Mouse (Mus musculus): ENCODE results near the gene Bpifb4. TPM values are rescaled to one million over a fixed set of nuclear protein-coding genes. Genes with fewer than 3 reads are reported as not detected.

Gene Bpifb4
- polyA plus RNA-seq (2012; rRNA removed) = not detected in 2 replicates

DNA sequence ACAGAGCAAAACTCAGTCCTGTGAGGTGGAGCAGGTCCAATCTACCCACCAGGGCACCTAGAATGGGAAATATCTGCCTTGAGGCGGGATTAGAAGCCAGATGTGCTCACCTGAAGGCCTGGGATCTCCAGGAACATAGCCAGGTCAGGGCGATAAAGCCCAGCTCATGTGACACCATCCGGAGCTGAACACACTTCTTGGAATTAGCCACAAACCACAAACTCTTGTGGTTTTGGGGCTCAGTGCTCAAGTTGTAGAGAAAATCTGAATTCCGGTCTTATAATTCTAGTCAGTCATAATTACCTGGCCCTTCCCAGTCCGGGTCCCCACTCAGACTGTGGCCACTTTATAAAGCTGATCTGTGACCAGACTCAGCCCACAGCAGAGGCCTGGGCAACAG lies at the start of gene Bpifb4:
Bpifb4 (plus strand) TSS at position 370 of the 400 bp plus-strand sequence.
- TF ChIP-seq POLR2A (IDR thresholded peaks at IDR 0.05; ENCODE audit: borderline replicate concordance, extremely low read depth, low read depth, low read length) = no peak
- Histone ChIP-seq H3K4me1 (ENCODE audit: control insufficient read depth, insufficient read depth, low read length) (no peaks in the 10 kb centered on the region), H3K4me3 (replicated peaks; ENCODE audit: extremely low read depth, low read depth, low read length) (no peak within 1 kb of the TSS)
- DNase-seq = no peak
- 64% methylated on average over 5 of the region's 5 CpGs for WGBS

DNA sequence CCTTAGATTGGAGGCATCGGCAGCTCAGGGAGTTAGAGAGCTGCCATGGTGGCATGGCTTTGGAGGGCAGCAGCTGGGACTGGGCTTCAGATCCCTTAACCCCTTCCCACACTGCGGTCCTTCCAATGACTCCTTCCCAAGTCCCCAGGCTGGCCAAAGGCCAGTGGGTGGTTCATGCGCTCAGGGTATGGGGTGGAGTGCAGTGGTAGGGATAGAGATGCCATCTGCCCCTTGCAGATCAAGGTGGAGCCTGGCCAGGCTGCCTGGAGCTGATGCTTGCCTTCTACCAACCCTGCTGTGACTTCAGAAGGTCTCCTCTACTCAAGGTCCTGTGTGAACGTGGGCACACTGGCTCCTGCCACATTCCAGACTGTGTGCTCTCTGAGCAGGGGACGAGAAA lies 38.9 kb upstream of the Bpifb4 start:
- no peak for TF ChIP-seq CTCF (IDR thresholded peaks at IDR 0.05; ENCODE audit: insufficient read depth, low read length)
- no peak for TF ChIP-seq POLR2A (IDR thresholded peaks at IDR 0.05; ENCODE audit: borderline replicate concordance, extremely low read depth, low read depth, low read length)
- 75% methylated on average over 5 of the region's 5 CpGs for WGBS
- Histone ChIP-seq H3K4me3 (replicated peaks; ENCODE audit: extremely low read depth, low read depth, low read length) (no peak overlapping the region), H3K4me1 (ENCODE audit: control insufficient read depth, insufficient read depth, low read length) (no peaks in the 10 kb centered on the region)
- no peak for DNase-seq

DNA sequence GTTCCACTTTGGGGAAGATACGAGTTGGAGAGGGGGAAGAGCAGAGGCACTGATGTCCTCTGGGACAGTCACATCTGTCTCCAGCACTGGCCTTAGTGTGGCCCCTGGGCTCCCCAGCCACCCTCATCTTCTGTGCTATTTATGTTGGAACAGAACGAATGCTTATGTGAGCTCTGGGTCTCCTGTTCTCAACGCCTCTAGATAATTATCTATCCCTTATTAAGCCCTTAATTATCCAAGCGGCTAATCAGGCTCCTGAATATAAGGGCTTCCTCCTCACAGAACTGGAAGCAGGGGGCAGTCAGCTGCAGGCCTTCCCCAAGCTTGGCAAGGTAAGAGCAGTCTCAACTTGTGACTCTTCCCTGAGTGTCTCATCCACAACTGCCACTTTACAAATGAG lies 37.9 kb upstream of the Bpifb4 start, which contains the start of gene Bpifb6:
Bpifb6 (plus strand) TSS at position 301 of the 400 bp plus-strand sequence.
- WGBS = 71% methylated on average over 4 of the region's 4 CpGs
- DNase-seq = no peak
- Histone ChIP-seq H3K4me1 (ENCODE audit: control insufficient read depth, insufficient read depth, low read length) (no peaks in the 10 kb centered on the region), H3K4me3 (replicated peaks; ENCODE audit: extremely low read depth, low read depth, low read length) (no peak within 1 kb of the TSS)
- TF ChIP-seq CTCF (IDR thresholded peaks at IDR 0.05; ENCODE audit: insufficient read depth, low read length) (no peak), POLR2A (IDR thresholded peaks at IDR 0.05; ENCODE audit: borderline replicate concordance, extremely low read depth, low read depth, low read length) (no peak)

DNA sequence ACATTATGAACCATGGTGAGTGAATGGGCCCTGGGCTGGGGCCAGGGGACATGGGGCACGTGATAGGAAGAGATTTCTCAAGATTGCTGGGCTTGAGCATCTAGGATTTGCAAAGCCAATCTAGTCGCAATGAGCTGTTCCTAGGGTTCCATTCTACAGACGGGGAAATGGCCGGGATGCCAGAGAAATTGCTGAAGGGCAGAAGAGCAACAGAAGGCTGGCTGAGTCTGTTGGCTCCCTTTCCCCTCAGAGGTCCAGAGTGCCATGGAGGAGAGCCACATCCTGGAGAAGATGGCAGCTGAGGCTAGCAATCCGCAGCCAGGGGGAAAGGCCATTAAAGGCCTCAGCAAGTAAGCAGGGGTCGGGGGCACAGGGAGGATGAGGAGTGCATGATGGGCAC lies 35.3 kb upstream of the Bpifb4 start:
- TF ChIP-seq CTCF (IDR thresholded peaks at IDR 0.05; ENCODE audit: insufficient read depth, low read length) (no peak), POLR2A (IDR thresholded peaks at IDR 0.05; ENCODE audit: borderline replicate concordance, extremely low read depth, low read depth, low read length) (no peak)
- WGBS = 78% methylated on average over 6 of the region's 6 CpGs

DNA sequence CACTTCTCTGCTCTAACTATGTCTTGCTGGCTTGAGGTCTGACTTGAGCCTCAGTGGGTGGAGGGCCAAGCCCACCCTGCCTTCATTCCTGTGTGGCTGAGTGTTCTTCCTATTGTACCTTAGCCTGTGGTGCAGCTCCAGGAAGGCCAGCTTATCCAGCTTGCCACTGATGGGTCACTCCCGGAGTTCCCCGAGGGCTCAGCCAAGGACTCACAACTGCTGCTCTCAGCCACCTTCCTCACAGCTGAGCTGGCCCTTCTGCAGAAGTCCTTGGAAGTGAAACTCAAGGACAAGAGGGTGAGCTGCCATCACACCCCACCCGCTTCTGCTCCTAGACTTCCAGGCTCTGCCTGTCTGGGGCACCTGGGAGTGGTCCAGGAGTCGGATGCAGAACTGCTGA lies 31.4 kb upstream of the Bpifb4 start:
- TF ChIP-seq POLR2A (IDR thresholded peaks at IDR 0.05; ENCODE audit: borderline replicate concordance, extremely low read depth, low read depth, low read length) (no peak), CTCF (IDR thresholded peaks at IDR 0.05; ENCODE audit: insufficient read depth, low read length) (no peak)
- no peak overlapping the region for H3K4me3 ChIP-seq (replicated peaks; ENCODE audit: extremely low read depth, low read depth, low read length)
- H3K4me1 ChIP-seq (ENCODE audit: control insufficient read depth, insufficient read depth, low read length) = no peaks in the 10 kb centered on the region
- no peak for DNase-seq
- WGBS = 82% methylated on average over 4 of the region's 4 CpGs

More for the DNA sequence above, 35.3 kb upstream of the Bpifb4 start:
- no peak overlapping the region for H3K4me3 ChIP-seq (replicated peaks; ENCODE audit: extremely low read depth, low read depth, low read length)
- no peaks in the 10 kb centered on the region for H3K4me1 ChIP-seq (ENCODE audit: control insufficient read depth, insufficient read depth, low read length)
- no peak for DNase-seq

DNA sequence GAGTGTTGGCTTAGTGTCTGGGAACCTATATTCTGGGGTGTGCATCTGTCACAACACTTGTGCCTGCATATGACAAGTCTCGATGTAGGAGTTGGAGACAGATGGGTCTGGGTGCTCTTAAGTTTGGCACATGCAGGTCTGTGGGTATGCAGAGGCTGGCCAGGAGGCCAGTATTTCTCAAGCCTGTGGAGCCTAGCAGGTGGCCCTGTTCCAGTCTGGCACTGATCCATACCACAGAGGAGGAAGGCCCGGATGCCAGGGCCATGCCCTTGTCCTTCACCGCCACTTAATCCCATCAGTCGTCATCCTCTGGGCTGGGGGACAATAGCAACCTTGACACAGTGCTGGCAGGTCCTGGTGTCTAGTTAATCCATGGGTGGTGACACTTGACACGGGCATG lies 23.9 kb upstream of the Bpifb4 start:
- WGBS = 36% methylated on average over 5 of the region's 5 CpGs
- TF ChIP-seq POLR2A (IDR thresholded peaks at IDR 0.05; ENCODE audit: borderline replicate concordance, extremely low read depth, low read depth, low read length) (no peak), CTCF (IDR thresholded peaks at IDR 0.05; ENCODE audit: insufficient read depth, low read length) (no peak)
- peak; percentile 24 for DNase-seq

DNA sequence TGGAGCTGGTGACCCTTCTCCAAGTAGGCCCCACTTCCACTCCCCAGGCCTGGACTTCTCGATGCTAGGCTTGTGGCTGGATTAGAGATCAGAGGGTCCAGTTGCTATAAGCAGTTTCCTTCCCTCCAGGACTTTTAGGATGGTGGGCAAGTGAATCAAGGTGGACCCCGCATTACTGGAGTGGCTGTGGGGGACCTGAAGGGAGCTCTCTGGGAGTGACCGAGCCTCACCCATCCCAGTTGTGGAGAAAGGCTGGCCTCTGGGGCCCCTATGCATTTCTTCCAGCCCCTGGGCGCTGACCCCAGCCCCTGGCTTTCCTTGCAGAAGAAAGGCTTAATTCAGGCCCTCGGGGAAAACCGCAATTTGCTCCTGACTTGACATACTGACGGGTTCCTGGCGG lies 20.1 kb upstream of the Bpifb4 start, which contains the start of gene Bpifb3:
Bpifb3 (plus strand) TSS at position 301 of the 400 bp plus-strand sequence.
- DNase-seq = no peak
- 75% methylated on average over 8 of the region's 8 CpGs for WGBS
- Histone ChIP-seq H3K4me1 (ENCODE audit: control insufficient read depth, insufficient read depth, low read length) (no peaks in the 10 kb centered on the region), H3K4me3 (replicated peaks; ENCODE audit: extremely low read depth, low read depth, low read length) (no peak within 1 kb of the TSS)
- TF ChIP-seq CTCF (IDR thresholded peaks at IDR 0.05; ENCODE audit: insufficient read depth, low read length) (no peak), POLR2A (IDR thresholded peaks at IDR 0.05; ENCODE audit: borderline replicate concordance, extremely low read depth, low read depth, low read length) (no peak)

More for the DNA sequence above, 23.9 kb upstream of the Bpifb4 start:
- no peaks in the 10 kb centered on the region for H3K4me1 ChIP-seq (ENCODE audit: control insufficient read depth, insufficient read depth, low read length)
- H3K4me3 ChIP-seq (replicated peaks; ENCODE audit: extremely low read depth, low read depth, low read length) = no peak overlapping the region

DNA sequence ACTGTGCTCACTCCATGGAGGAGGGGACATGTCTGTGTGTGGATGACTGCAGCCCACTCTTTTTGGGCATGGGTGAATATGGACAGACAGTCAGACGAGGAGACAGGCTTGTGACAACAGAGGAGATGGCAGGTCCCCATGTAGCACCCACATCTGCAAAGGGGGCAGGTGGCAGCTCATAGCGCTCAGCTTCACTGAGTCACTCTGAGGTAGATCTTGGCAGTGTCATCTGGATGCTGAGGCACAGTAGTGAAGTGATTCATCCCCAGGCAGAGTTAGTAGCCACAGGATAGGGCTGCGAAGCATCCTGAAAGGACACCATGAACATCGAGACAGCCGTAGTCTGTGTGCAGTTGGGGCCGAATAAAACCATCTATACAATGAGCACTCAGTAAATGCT lies 16.8 kb upstream of the Bpifb4 start:
- H3K4me3 ChIP-seq (replicated peaks; ENCODE audit: extremely low read depth, low read depth, low read length) = no peak overlapping the region
- no peak for DNase-seq
- H3K4me1 ChIP-seq (ENCODE audit: control insufficient read depth, insufficient read depth, low read length) = no peaks in the 10 kb centered on the region
- no peak for TF ChIP-seq CTCF (IDR thresholded peaks at IDR 0.05; ENCODE audit: insufficient read depth, low read length)
- TF ChIP-seq POLR2A (IDR thresholded peaks at IDR 0.05; ENCODE audit: borderline replicate concordance, extremely low read depth, low read depth, low read length) = no peak
- WGBS = 80% methylated on average over 6 of the region's 6 CpGs

DNA sequence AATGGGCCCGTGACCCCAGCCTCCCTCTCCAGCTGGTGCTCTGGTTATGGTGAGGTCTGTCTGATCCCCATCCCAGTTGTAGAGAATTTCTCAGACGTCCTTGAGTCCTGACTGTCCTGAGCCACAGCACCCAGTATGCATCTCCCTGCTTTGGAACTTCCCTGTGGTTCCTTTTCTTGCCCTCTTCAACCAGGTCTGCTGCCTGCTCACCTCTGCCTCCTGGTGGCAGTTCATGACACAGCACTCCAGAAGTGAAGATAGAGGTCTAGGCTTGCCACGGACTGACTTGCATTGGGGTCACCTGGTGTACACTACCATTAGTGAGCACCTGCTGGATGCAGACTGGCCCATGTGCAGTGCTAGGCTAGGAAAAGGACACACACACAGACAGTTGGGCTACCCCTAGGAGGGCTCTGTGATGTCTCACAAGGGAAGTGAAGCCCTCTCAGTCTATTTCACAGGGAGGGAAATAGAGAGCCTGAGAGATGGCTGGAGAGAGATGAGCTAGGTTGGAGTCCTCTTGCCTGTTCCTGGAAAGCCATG lies 8.1 kb upstream of the Bpifb4 start:
- 42% methylated on average over 3 of the region's 3 CpGs for WGBS
- H3K4me1 ChIP-seq (ENCODE audit: control insufficient read depth, insufficient read depth, low read length) = no peaks in the 10 kb centered on the region
- TF ChIP-seq POLR2A (IDR thresholded peaks at IDR 0.05; ENCODE audit: borderline replicate concordance, extremely low read depth, low read depth, low read length) = no peak
- peak; percentile 87 for TF ChIP-seq CTCF (IDR thresholded peaks at IDR 0.05; ENCODE audit: insufficient read depth, low read length)
- peak; percentile 19 for DNase-seq
- H3K4me3 ChIP-seq (replicated peaks; ENCODE audit: extremely low read depth, low read depth, low read length) = no peak overlapping the region

DNA sequence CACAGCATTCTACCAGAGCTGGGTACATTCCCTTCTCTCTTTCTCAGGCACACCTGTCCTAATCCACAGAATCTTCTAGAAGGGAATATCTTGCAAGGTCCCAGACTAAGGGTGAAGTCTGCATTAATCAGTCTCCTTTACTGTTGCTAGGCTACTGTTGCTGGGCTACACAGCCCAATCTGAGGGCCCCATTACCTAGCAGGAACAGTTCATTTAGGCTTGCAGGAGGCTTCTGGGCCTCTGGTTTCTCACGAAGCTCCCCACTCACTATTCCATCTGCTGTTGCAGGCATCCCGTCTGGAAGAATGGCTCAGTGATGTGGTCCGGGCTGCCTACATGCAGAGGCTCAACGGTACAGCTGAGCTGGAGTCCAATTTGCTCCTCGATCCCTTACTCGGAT lies 6.9 kb upstream of the Bpifb4 start:
- H3K4me1 ChIP-seq (ENCODE audit: control insufficient read depth, insufficient read depth, low read length) = no peaks in the 10 kb centered on the region
- TF ChIP-seq CTCF (IDR thresholded peaks at IDR 0.05; ENCODE audit: insufficient read depth, low read length) = no peak
- no peak for TF ChIP-seq POLR2A (IDR thresholded peaks at IDR 0.05; ENCODE audit: borderline replicate concordance, extremely low read depth, low read depth, low read length)
- H3K4me3 ChIP-seq (replicated peaks; ENCODE audit: extremely low read depth, low read depth, low read length) = no peak overlapping the region
- DNase-seq = no peak
- WGBS = 78% methylated on average over 6 of the region's 6 CpGs
